Mouse (Mus musculus) monocyte, adult 5-6 weeks (primary cell): ENCODE results near the gene Fam71e1. TPM values are rescaled to one million over a fixed set of nuclear protein-coding genes. Genes with fewer than 3 reads are reported as not detected.

ENCODE experiments used
- ATAC-seq: fragments of 153-309, 156-312 bp; replicated peaks from 2 replicates; pipeline ENCODE4 v1.8.0; 2017; ENCODE audit warnings: mild to moderate bottlenecking; ENCODE audit not compliant: low TSS enrichment, insufficient number of reproducible peaks, severe bottlenecking, poor library complexity, low FRiP score
- total RNA-seq: library from RNA; stranded (forward); fragments of 200-1000, 200-491, 200-594 nt; gene quantifications from 3 replicates; pipeline ENCODE4 v1.2.3, GENCODE M21; 2017

Gene Fam71e1
- total RNA-seq, 1 experiment from 2014 or later = not detected

DNA sequence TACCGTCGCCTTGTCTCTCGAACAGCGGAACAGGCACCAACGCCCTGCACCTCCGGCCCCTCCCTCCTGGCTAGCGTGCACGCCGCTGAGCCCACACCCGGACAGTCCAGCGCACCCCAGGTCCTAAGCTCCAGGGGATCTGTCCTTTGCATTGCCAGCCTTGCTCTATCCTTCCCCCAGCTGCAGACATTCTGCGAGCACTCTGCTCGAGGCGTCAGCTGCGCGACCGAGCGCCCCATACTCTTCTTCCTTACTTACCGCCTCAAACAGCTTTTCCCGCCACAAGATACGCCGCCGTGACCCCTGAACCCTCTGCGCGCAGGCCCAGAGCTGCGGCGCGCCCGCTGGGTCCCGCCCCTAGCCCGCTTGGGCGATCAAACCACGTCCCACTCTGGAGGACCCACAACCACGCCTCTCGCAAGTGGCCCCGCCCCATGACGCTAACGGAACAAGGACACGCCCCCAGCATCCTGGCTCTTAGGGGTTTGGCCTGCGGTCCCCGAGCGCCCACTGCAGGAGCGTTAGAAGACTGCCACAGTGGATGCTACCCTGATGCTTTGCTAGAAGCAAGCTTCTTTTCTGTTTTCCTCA, 52.2 kb downstream of the Fam71e1 start, which contains the start of gene Pold1:
TSS of gene Pold1 (minus strand) at position 353 of the 591 bp plus-strand sequence.
- ATAC-seq = peak; percentile 89

DNA sequence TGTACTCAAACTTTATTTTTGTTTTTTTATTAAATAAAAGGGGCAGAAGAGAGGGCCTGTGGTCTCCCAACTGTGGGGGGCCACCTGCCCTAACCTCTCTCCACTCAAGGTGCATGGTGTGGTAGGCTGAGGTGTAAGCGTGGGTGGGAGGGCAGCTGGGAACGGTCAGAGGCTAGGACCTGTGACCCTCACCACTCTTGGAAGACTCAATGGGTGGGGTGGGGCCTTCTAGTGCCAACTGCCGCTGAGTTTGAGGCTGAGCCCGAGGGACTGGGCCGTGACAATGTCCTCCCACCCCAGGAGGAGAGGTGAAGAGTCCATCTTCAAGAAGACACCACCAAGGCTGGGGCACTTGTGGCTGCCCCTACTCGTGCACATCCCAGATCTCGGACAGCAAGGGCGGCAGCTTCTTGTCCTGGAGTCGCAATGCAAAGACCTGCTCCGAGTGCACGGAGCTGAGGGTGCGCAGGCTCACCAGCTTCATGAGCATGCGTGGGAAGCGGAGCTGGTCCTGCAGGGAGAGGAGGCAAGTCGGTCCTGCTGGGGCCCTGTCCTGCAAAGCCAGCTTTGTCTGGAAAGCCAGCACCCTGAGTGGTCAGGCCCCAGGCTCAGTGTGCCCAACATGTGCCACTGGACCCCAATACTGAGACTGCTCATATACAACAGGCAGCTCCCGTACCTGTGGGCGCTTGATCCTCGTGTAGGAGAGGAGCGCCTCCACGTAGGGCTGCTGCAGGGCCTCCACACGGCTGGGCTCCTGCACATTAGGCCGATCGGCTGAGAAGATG, 53.4 kb downstream of the Fam71e1 start:
- ATAC-seq = no peak

GRCm38 (mm10) chr7:44550409-44550678, 54.0 kb downstream of the Fam71e1 start:
- ATAC-seq = no peak

Other genes with a start within 250 kb of the Fam71e1 start
- 0.49 to 0.53 TPM in 2 of 3 replicates, not detected in the other for gene 1700028J19Rik, start 249.9 kb upstream of the Fam71e1 start, total RNA-seq
- gene 2410002F23Rik, start 249.9 kb upstream of the Fam71e1 start, total RNA-seq = 28.3 to 44.7 TPM (median 44.0 TPM) in 3 replicates
- gene Acp4, start 239.2 kb upstream of the Fam71e1 start, total RNA-seq = not detected in 3 replicates
- not detected in 3 replicates for gene Gm15517, start 235.1 kb upstream of the Fam71e1 start, total RNA-seq
- 0.49 to 1.6 TPM (median 0.85 TPM) in 3 replicates for gene Clec11a, start 189.7 kb upstream of the Fam71e1 start, total RNA-seq
- 0.19 to 1.2 TPM in 2 of 3 replicates, not detected in the other for gene Shank1, start 186.3 kb upstream of the Fam71e1 start, total RNA-seq
- gene Syt3, start 112.5 kb upstream of the Fam71e1 start, total RNA-seq = not detected in 3 replicates
- gene 1700008O03Rik, start 110.8 kb upstream of the Fam71e1 start, total RNA-seq = 3.5 TPM in 1 of 3 replicates, not detected in the others
- gene Lrrc4b, start 67.6 kb upstream of the Fam71e1 start, total RNA-seq = not detected in 3 replicates
- not detected in 3 replicates for gene Aspdh, start 31.2 kb upstream of the Fam71e1 start, total RNA-seq
- 12.9 to 40.9 TPM (median 17.1 TPM) in 3 replicates for gene Josd2, start 28.6 kb upstream of the Fam71e1 start, total RNA-seq
- gene Emc10, start 52 bp upstream of the Fam71e1 start, total RNA-seq = 21.7 to 29.0 TPM (median 23.3 TPM) in 3 replicates
- 10.7 TPM in 1 of 3 replicates, not detected in the others for gene Mybpc2, start 28.1 kb downstream of the Fam71e1 start, total RNA-seq
- gene Spib, start 35.5 kb downstream of the Fam71e1 start, total RNA-seq = 11.0 to 17.1 TPM (median 14.5 TPM) in 3 replicates
- 16.1 to 42.8 TPM (median 23.8 TPM) in 3 replicates for gene Pold1, start 52.3 kb downstream of the Fam71e1 start, total RNA-seq
- 140 to 243 TPM (median 153 TPM) in 3 replicates for gene Nr1h2, start 57.4 kb downstream of the Fam71e1 start, total RNA-seq
- gene Napsa, start 75.8 kb downstream of the Fam71e1 start, total RNA-seq = 162 to 248 TPM (median 207 TPM) in 3 replicates
- 0.19 to 0.43 TPM (median 0.38 TPM) in 3 replicates for gene Kcnc3, start 94.1 kb downstream of the Fam71e1 start, total RNA-seq
- not detected in 3 replicates for gene Myh14, start 174.3 kb downstream of the Fam71e1 start, total RNA-seq
- not detected in 3 replicates for gene Izumo2, start 212.2 kb downstream of the Fam71e1 start, total RNA-seq